Mouse (Mus musculus) thymus, postnatal 36 days (tissue): Measurements from ENCODE around the gene Wbp2nl.
"Not testable (repeated sequence)": the region's sequence is repeated elsewhere in the genome, so short reads cannot be mapped to it uniquely, and the experiment has no call there.

Experiments
- DNase-seq, 2 experiments: peaks; one replicate each; pipeline ENCODE4 v3.0.0; 2022; ENCODE audit warnings: mixed read lengths in 2 of 2

Gene Wbp2nl

DNA sequence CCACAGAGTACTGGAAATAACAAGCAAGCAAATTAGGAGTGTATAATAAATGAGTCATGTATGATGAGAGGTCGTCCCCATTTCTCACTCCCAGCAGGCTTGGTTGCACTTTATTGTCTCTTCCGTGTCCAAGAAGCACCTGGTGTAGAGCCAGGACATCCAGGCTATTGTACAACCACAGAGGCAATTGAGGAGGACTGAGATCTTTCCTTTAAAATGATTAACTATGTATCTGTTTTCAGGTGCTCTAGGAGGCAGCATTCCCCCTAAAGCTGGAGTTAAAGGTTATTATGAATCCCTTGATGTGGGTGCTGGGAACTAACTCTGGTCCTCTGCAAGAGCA lies 50.2 kb downstream of the Wbp2nl start:
- no peak for DNase-seq

DNA sequence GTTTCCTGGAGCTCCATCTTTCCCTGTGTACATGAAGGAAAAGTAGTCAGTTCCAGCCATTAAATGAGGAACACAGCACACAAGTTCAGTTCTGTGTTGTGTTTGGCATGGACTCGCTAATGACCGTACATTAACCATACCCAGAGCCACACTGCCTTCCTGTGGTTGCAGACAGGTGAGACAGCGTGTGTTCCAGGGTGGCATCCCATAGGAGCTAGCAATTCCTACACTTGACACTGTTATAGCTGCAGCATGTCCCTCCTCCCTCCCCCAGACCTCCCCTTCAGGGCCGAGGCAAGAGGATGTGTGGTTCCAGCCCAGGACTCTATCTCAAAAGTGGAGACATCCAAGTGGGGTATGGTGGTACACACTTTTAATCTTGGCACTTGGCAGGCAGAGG lies 51.6 kb downstream of the Wbp2nl start:
- no peak for DNase-seq

DNA sequence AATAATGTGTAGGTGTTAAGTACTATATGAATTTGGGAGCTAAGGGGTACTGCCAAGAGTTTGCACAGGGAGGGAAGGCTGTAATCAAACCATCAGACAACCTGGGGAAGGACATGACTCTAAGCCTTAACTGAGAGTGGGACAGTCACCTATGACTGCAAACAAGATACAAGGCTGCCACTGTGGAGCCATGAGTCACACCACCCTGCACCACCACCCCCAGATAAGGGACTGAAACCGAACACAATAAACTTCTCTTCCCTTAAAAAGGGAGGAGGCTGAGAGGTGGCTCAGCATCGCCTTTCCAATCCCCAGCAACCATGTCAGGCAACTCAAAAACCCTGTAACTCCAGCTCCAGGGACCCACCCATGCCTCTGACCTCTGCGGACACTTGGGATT lies 52.7 kb downstream of the Wbp2nl start:
- DNase-seq: no peak

DNA sequence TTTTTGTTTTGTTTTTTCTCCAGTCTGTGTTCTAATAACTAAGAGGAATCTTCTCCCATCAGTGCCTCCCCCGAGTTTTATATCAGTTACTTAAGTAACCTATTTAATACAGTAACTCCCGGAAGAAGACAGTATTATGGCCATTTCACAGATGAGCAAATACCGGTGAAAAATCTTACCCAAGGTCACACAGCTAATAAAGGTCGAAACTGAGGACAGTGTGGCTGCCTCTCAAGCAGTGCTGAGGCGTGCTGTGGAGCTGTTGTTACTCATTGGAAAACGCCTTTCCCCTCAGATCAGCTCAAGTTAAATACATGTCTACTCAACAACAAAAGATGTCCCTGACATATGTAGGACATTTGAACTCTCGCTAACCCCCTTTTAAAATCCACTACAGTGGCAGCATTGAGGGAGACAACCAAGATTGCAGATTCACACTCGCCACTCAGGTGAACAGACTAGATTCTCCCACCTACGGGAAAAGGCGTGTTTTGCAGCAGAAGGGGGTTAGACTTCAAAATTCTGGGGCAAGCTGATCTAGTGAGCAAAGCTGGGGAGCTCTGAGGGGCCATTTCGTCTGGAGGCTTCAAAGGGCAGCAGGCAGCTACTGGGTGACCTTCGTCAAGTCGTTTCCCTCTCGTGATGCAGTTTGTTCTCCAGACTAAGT lies 54.5 kb downstream of the Wbp2nl start:
- DNase-seq: peak in 1 of 2 experiments; percentile 25

DNA sequence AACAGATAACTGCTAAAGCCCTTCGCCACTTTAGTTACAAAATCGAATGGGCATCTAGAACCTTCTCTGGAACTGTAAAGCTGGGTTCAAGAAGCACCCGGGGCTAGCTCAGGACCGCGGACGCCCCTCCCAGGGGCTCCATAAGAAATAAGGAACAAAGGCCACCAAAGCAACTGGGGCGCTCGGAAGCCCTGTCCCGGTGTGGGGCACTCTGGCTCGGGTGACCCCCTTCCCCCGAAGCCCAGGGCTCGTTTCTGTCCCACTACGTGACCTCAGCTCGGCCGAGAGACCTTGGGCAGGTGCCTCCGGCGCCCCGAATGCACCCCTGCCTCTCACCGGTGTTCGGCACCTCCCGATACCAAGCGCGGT lies 55.0 kb downstream of the Wbp2nl start:
- no peak for DNase-seq

DNA sequence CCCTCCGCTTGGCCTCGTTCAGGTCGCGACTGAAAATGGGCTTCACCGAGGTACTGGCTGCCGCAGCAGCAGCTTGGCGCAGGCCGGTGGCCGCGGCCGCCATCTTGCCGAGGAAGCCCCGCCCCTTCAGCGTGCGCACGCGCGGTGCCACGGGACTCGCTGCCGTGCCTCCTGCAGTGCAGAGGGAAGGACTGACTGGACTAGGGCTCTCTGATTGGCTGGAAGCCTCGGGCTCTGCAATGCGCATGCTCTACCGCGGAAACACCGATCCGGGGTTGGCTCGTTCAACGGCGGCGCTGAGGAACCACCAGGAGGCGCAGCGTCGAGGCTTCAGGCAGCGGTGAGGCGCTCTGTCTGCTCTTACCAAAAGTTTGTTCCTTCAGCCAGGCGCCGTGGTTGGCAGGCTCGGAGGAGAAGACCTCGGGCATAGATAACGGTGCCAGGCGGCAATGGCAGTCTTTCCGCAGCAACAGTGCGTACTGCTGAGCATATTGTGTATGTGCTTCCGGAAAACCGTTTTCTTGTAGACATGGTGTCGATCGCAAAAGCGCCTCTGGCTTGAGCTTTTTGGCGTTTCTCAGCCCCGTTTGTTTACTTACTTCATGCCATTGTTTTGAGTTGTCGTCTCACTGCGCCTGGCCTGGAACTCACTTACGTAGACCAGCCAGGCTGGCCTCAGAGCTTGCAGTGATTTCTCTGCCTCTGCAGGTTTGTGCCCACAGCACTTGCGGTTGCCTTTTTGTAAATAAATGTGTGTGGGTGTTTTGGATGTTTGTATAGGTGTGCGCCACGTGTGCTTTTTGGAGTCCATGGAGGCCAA lies 55.6 kb downstream of the Wbp2nl start, which contains the start of gene Ndufa6:
Gene Ndufa6, minus strand, starts transcription at position 197 of the 820 bp plus-strand sequence.
- DNase-seq: peak; percentile 94 to 97

DNA sequence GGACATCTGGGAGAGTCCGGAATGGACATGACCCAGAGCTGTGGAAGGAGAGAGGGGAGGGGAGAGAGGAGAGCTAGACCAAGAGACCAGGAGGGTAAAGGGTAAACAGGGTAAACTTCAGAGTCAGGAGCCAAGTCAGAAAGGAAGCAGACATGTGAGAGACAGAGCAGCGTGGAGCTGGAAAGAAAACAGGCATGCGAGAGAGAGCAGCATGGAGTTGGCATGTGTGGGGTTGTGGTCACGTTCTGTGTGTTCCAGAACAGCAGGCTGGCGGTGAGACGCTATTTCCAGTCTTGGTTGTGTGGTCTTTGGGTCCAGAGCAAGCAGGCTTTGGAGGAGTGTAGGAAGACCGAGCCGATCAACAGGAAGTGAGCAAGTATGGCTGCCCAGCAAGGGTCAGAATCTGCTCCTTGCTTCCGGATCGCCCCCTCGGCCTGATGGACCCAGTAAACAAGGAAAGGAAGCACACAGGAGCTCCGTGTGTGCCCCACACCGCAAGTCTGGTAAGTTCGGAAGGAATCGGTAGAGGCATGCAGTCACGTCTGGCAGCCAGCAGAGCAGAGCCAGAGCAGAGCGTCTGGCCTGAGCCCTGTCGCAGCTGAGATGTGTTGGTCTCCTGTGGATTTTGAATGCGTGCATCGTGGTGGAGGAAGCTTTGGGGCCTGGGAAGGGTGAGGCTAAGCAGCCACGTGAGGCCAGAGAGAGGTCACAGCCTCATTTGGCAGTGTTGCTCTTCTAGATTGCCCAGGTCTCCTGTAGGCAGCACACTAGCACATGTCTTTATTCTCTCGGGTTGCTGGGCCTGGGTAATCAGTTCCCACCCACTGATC lies 59.9 kb downstream of the Wbp2nl start:
- no peak for DNase-seq

DNA sequence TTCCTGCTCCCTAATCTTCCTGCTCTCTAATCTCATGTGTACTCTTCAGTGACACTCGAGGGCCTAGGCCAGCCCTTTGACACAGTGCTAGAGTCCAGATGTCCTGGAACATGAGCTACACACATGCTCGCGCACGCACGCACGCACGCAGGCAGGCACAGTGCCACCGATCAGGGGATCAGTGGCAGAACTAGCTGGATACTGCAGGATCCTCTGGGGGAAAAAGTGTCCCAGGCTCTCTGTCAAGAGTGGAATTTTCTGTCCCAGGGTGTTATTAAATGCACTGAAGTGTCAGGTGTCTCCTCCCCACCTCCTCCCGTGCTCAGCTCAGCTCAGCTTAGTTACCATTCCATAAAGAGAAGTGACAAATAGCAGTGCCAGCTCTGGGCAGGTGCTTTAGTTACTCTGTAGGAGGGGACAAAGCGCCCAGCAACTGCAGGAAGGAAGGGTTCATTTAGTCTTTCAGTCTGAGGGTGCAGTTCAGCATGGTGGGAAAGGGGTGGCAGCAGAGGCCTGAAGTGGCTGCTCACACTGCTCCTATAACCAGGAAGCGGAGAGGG lies 62.8 kb downstream of the Wbp2nl start:
- DNase-seq: peak; percentile 35 to 52

DNA sequence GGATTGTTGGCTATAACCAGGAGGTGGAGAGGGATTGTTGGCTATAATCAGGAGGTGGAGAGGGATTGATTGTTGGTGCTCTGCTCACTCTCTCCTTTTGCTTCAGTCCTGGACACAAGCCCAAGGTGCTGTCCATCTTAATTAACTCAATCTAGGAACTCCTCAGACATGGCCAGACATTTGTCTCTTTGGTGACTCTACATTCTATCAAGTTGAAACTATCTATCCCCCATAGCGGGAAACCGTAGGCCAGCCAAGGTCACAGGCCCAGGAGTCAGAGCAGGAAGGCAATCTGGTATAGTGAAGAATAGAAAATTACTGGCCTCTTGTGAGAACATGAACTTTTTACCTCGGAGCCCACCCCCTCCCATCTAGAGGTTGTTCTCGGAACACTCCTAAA lies 63.5 kb downstream of the Wbp2nl start:
- no peak for DNase-seq

DNA sequence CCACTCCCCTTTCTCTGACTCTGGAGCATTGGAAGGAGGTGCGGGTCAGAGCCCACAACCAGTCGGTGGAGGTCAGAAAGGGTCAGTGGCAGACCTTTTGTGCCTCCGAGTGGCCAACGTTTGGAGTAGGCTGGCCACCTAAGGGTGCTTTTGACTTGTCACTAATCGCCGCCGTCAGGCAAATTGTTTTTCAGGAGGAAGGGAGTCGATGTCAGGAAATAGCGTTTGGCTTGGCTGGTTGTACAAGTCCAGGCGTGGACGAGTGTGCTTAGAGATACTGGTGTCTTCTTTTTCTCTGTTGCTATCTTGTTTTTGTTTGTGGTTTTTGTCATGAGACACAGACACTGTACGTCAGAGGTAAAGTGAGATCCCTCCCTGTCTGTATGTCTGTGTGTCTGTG lies 65.0 kb downstream of the Wbp2nl start:
- not testable (repeated sequence) for DNase-seq
